Mouse (Mus musculus): ENCODE measurements around the gene Efcc1.

DNA sequence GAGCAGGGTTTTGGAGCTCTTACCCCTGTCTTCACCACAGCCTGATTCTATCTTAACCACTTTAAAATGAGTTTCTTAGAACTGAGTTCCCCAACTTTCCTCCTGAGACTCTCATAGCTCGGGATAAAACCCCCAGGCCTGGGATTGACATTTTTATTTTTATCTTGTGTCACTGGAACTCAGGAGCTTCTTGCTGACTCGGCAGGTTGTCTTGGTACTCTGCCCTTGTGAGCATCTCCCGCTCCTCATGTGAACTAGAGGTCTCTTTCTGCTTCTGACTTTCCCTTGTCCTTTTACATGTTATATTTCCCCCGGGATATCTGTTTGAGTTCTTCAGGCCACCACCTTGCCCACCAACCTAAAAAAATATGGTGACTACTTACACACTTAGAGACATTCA is 6.3 kb downstream of the Efcc1 start:
- no peak for TF ChIP-seq CTCF (IDR thresholded peaks at IDR 0.05; ENCODE audit: low read depth, low read length)
- TF ChIP-seq POLR2A (IDR thresholded peaks at IDR 0.05; ENCODE audit: insufficient read depth, low read length) = no peak
